Mouse (Mus musculus): Measurements from ENCODE around the gene Sirt2. TPM values are rescaled to one million over a fixed set of nuclear protein-coding genes. Genes with fewer than 3 reads are reported as not detected.
A peak's percentile ranks its signal among the peaks of the same experiment; 100 is the strongest.

The Sirt2 gene
- total and polyA plus RNA-seq, 3 experiments: 40.9 to 128 (median 68.3) TPM

- no peaks in the 10 kb centered on the region for H3K9me3 ChIP-seq (replicated peaks; ENCODE audit: low read length)
- H3K4me1 ChIP-seq (ENCODE audit: control insufficient read depth in 1 of 2, insufficient read depth in 2 of 2): peaks cover 32 to 52% of the 10 kb centered on the region in 2 experiments
- no peaks in the 10 kb centered on the region for H3K27me3 ChIP-seq (replicated peaks)
- TF ChIP-seq POLR2A (IDR thresholded peaks at IDR 0.05; ENCODE audit: low read depth, low read length): no peak
- TF ChIP-seq JUN (IDR thresholded peaks at IDR 0.05; ENCODE audit: insufficient read depth, low read depth, low read length): no peak
- TF ChIP-seq MYC (IDR thresholded peaks at IDR 0.05; ENCODE audit: low read depth, low read length): no peak
- no peak for TF ChIP-seq POLR2AphosphoS2 (IDR thresholded peaks at IDR 0.05; ENCODE audit: low read depth, low read length)
- dilution Hi-C loops (cut with MboI; ENCODE audit: extremely low pct_ligation_motif_present, extremely low pct_unique_long_range_greater_than_20kb, low sequenced_read_pairs) (no loop called here), in situ Hi-C loops (cut with MboI; ENCODE audit: low pct_ligation_motif_present, low pct_unique_long_range_greater_than_20kb, low sequenced_read_pairs) (loop anchor here (25.0 kb wide), 1 partner anchor 258 kb away; no protein-coding TSS in a partner anchor)
- H3K4me3 ChIP-seq (replicated peaks in 1 of 3; ENCODE audit: low read depth in 2 of 3, low read length in 2 of 3, poor library complexity in 1 of 3): no peak overlapping the region
- no peak overlapping the region for H3K9ac ChIP-seq (ENCODE audit: insufficient read depth, low read depth)
- no peak for DNase-seq (ENCODE audit: extremely low read depth)
- no peaks in the 10 kb centered on the region for H3K79me2 ChIP-seq (replicated peaks; ENCODE audit: control insufficient read depth, extremely low read depth, insufficient read depth, poor library complexity, severe bottlenecking)
- peak overlapping the region; percentile 35 for H3K27ac ChIP-seq (ENCODE audit: insufficient read depth, low read depth)
- peaks cover 38 to 71% of the 10 kb centered on the region in 2 experiments for H3K36me3 ChIP-seq (replicated peaks in 1 of 2; ENCODE audit: control insufficient read depth in 1 of 2, insufficient read depth in 1 of 2, low read length in 1 of 2)
- no peak overlapping the region for H3K4me2 ChIP-seq (ENCODE audit: insufficient read depth, low read depth, poor library complexity, severe bottlenecking)
Observed at GRCm38 (mm10) chr7:28778825-28779224, 12.3 kb downstream of the Sirt2 start.

- H3K79me2 ChIP-seq (replicated peaks; ENCODE audit: control insufficient read depth, extremely low read depth, insufficient read depth, poor library complexity, severe bottlenecking): no peaks in the 10 kb centered on the region
- DNase-seq (ENCODE audit: extremely low read depth): peak; percentile 95
- no peaks in the 10 kb centered on the region for H3K27me3 ChIP-seq (replicated peaks)
- in situ Hi-C loops (cut with MboI; ENCODE audit: low pct_ligation_motif_present, low pct_unique_long_range_greater_than_20kb, low sequenced_read_pairs): loop anchor here (25.0 kb wide), 1 partner anchor 257 kb away; no protein-coding TSS in a partner anchor
- dilution Hi-C loops (cut with MboI; ENCODE audit: extremely low pct_ligation_motif_present, extremely low pct_unique_long_range_greater_than_20kb, low sequenced_read_pairs): no loop called here
- peaks cover 32 to 71% of the 10 kb centered on the region in 2 experiments for H3K36me3 ChIP-seq (replicated peaks in 1 of 2; ENCODE audit: control insufficient read depth in 1 of 2, insufficient read depth in 1 of 2, low read length in 1 of 2)
- peak overlapping the region; percentile 56 for H3K4me2 ChIP-seq (ENCODE audit: insufficient read depth, low read depth, poor library complexity, severe bottlenecking)
- H3K27ac ChIP-seq (ENCODE audit: insufficient read depth, low read depth): peak overlapping the region; percentile 99
- peak overlapping the region; percentile 64 for H3K9ac ChIP-seq (ENCODE audit: insufficient read depth, low read depth)
- H3K4me1 ChIP-seq (ENCODE audit: control insufficient read depth in 1 of 2, insufficient read depth in 2 of 2): peaks cover 34 to 65% of the 10 kb centered on the region in 2 experiments
- H3K4me3 ChIP-seq (replicated peaks in 1 of 3; ENCODE audit: low read depth in 2 of 3, low read length in 2 of 3, poor library complexity in 1 of 3): peak overlapping the region in 2 of 3 experiments; percentile 27 to 31
- H3K9me3 ChIP-seq (replicated peaks; ENCODE audit: low read length): no peaks in the 10 kb centered on the region
- TF ChIP-seq NRF1 (IDR thresholded peaks at IDR 0.05; ENCODE audit: low read depth, low read length) (no peak), USF2 (conservative IDR thresholded peaks at IDR 0.05; ENCODE audit: low read depth, low read length) (no peak), SMC3 (IDR thresholded peaks at IDR 0.05; ENCODE audit: low read depth, low read length) (peak; percentile 96), MEF2A (IDR thresholded peaks at IDR 0.05; ENCODE audit: borderline replicate concordance, low read depth, low read length) (peak; percentile 59), MYC (IDR thresholded peaks at IDR 0.05; ENCODE audit: low read depth, low read length) (peak; percentile 73; the same call in 1 of the 2 replicates), EP300 (IDR thresholded peaks at IDR 0.05; ENCODE audit: low read length) (no peak), KAT2A (IDR thresholded peaks at IDR 0.05; ENCODE audit: insufficient replicate concordance, low read length) (no peak), TCF12 (IDR thresholded peaks at IDR 0.05; ENCODE audit: low read depth, low read length) (peak; percentile 83), POLR2AphosphoS2 (IDR thresholded peaks at IDR 0.05; ENCODE audit: low read depth, low read length) (no peak; the same call in 1 of the 2 replicates), TBP (conservative IDR thresholded peaks at IDR 0.05; ENCODE audit: low read depth, low read length) (0 out of 2 replicates have a peak, but pooled peaks have one; percentile 41), GABPA (IDR thresholded peaks at IDR 0.05; ENCODE audit: insufficient replicate concordance, low read depth, low read length) (no peak), JUND (conservative IDR thresholded peaks at IDR 0.05; ENCODE audit: low read depth, low read length) (no peak; the same call in 1 of the 2 replicates), E2F4 (IDR thresholded peaks at IDR 0.05; ENCODE audit: insufficient replicate concordance, low read depth, low read length) (no peak), NELFE (IDR thresholded peaks at IDR 0.05; ENCODE audit: low read depth, low read length) (no peak; the same call in 1 of the 2 replicates), USF1 (IDR thresholded peaks at IDR 0.05; ENCODE audit: low read depth, low read length) (no peak), ELF1 (IDR thresholded peaks at IDR 0.05; ENCODE audit: low read depth, low read length) (peak; percentile 69; the same call in 1 of the 2 replicates), HCFC1 (IDR thresholded peaks at IDR 0.05; ENCODE audit: low read depth, low read length) (peak; percentile 11; the same call in 1 of the 2 replicates), CHD1 (IDR thresholded peaks at IDR 0.05; ENCODE audit: low read depth, low read length) (no peak), RCOR1 (conservative IDR thresholded peaks at IDR 0.05; ENCODE audit: low read depth, low read length) (no peak), MAFK (IDR thresholded peaks at IDR 0.05; ENCODE audit: insufficient replicate concordance, low read length) (no peak; the same call in 1 of the 2 replicates), IRF4 (IDR thresholded peaks at IDR 0.05; ENCODE audit: low read depth, low read length) (peak; percentile 62), POLR2A (IDR thresholded peaks at IDR 0.05; ENCODE audit: low read depth, low read length) (peak; percentile 47), RAD21 (IDR thresholded peaks at IDR 0.05; ENCODE audit: low read depth, low read length) (peak; percentile 89), UBTF (IDR thresholded peaks at IDR 0.05; ENCODE audit: low read depth, low read length) (no peak), MXI1 (IDR thresholded peaks at IDR 0.05; ENCODE audit: low read depth, low read length) (peak; percentile 45; the same call in 1 of the 2 replicates), ZMIZ1 (IDR thresholded peaks at IDR 0.05; ENCODE audit: low read depth, low read length) (no peak; the same call in 1 of the 2 replicates), ZKSCAN1 (IDR thresholded peaks at IDR 0.05; ENCODE audit: borderline replicate concordance, low read depth, low read length) (no peak), CTCF (conservative IDR thresholded peaks at IDR 0.05 in 1 of 2, IDR thresholded peaks at IDR 0.05 in 1 of 2; ENCODE audit: low read depth in 2 of 2, low read length in 2 of 2) (peak; percentile 58 to 92; a peak in 3 of 4 replicates), JUN (IDR thresholded peaks at IDR 0.05; ENCODE audit: insufficient read depth, low read depth, low read length) (no peak), ZNF384 (IDR thresholded peaks at IDR 0.05; ENCODE audit: low read depth, low read length) (peak; percentile 79)
Observed at GRCm38 (mm10) chr7:28780067-28780658, 13.6 kb downstream of the Sirt2 start.
